Mouse (Mus musculus) T-helper 1 cell (primary cell): ENCODE measurements around the gene Rpl37a.

Experiments used
- in situ Hi-C: fragments of 300-600 bp; cut with MboI, MseI; formaldehyde crosslinking; loops from one replicate; pipeline ENCODE4 v1.15.1; 2025; ENCODE audit warnings: high pct_unique_total_duplicates

Rpl37a gene

DNA sequence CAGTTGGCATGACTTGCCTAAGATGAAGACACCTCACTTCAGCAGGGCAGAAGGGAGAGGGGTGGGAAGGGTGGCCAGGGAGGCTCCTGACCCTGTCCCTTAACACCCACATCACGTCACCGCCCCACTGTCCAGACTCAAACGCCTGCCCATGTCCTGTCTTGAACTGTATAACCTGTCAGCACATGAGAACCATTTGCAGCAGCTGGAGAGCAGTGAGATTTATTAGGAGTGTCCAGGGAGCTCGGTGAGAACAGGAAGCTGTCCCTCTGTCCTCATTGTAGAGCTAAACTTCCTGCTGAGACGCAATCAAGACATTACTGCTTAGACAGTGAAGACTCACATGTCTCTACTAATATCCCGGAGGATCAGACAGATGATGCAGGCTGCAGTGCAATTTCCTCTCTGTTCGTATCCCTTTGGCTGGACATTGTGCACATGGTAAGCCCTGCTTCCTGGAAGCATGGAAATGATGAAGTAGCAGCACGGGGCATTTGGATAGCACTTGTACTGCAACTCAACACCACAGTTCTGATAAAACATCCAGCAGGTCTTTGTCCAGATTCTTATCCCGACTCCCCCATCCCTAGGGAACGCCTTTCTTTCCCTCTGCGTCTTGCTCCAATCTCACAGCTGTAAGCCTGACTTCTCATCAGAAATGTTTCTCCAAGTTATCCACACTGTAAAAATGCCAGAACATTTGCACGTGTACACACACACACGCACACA, 25.5 kb downstream of the Rpl37a start:
- in situ Hi-C loops: loop anchor here (10.0 kb wide), 2 partner anchors 108 to 1078 kb away; no protein-coding TSS in a partner anchor

DNA sequence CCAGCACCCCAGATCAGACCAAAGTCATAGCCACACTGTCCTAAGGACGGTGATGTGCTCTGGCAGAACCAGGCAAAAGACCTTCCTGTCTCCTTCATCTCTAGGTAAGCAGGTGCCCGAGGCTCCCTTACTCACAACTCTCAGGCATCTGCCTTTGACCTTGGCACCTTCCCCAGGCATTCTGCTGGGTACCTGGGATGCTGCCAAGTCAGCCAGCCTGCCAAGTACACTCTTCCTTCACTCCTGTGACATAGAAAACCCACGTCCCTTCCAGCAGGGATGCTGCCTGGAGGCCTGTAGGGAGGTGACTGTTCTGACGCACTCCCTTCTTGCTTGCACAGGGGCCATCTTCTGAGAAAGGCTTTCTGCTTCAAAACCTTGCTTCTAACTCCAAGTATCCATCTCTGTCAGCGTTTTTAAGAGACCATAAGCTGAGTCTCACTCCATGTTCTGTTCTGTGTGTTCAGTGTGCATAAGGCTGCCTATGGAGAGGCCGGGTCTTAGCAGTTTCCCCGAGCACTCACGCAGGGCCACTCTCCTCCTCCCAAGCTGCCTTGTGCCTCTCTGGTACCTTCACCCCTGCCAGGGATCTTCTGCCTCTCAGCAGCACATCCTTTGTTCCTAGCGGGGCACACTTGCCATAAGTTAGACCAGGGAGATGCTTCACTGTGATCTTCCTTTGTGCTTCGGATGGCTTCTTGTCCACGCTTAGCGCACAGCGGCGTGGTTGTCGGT, 28.0 kb downstream of the Rpl37a start:
- in situ Hi-C loops: loop anchor here (10.0 kb wide), 2 partner anchors 106 to 1076 kb away; no protein-coding TSS in a partner anchor

DNA sequence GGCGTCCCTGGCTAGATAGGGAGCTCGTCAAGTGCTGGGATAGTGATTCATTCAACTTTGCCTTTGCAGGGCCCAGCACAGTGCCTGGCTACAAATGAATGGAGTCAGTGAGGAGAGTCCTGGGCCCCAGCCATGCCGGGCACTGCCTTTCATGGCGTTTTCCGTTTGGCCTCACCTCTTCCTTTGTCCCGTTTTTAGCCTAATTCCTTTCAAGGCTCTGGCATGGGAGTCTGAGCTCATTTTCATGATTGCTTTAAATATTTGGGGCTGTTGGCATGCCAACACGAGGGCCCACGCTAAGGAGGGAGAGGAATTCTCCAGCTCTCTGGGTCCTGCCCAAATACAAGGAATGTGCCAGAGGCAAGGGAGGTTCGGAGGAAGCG, 28.6 kb downstream of the Rpl37a start:
- in situ Hi-C loops: loop anchor here (10.0 kb wide), 2 partner anchors 105 to 1075 kb away; no protein-coding TSS in a partner anchor

DNA sequence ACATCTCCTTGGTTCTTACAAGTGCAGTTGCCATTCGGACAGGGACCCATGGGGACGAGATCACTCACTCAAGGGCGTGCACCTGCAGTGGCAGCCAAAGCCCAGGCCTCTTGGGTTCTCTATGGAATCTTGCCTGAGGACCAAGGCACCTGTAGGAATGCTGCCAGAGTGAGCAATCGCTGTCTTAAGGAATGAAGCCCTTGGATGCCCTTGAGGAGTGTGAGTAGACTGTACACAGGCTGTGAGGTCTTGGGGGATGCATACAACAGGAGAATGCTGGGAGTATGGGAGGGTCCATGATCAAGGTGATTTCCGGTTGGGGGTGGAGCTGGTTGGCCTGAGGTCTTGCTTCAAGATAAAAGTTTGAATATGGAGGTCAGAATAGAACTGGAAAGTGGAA, 30.3 kb downstream of the Rpl37a start:
- in situ Hi-C loops: no loop called here

DNA sequence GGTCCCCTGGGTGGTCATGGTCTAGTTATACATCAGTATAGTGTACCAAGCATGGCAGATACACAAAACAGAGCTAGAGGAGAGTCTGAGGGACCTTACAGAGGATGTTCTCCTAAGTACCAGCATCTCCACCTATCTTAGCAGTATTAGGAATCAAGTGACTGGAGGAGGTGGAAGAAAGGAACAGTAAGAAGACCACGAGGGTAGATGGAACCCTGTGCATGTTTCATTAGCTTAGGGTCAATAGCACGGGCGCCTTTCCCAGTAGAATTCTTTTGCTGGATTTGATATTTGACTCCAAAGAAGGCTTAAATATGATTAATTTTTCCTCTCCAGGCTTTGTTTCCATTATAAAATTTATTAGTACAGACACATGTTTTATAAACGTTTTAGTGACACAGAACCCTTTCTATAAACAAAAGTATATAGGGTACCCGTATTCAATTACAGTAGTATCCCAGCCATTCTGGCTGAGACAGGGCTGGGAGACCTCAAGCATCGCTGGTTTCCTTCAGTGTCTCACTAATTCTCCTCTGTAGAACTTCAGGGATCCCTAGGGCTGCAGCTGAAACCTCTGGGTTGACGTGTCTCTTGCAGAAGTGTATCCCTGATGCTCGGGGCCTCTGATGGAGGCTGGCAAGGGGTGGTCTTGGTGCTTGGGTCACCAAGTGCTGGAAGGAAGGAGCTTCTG, 33.9 kb downstream of the Rpl37a start:
- in situ Hi-C loops: loop anchor here (5.0 kb wide), 1 partner anchor 52 kb away; no protein-coding TSS in a partner anchor

DNA sequence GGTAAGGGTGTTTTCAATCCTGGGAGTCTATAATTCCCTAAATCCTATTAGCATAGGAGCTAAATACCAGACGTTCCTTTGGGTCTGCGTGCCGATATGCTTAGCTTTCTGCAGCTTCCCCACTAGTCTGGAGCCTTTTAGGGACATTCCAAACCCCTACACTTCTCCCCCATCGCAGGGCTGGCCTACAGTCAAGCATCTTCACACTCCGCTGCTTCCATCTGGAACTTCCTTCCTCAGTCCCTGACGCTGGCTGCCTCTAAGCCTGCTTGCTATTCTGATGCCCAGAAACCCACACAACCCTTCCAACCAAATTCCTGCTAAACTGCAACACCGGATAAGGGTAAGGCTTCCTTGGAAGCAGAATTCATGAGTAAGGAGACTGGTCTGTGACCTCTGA, 35.3 kb downstream of the Rpl37a start:
- in situ Hi-C loops: loop anchor here (5.0 kb wide), 1 partner anchor 51 kb away; no protein-coding TSS in a partner anchor

DNA sequence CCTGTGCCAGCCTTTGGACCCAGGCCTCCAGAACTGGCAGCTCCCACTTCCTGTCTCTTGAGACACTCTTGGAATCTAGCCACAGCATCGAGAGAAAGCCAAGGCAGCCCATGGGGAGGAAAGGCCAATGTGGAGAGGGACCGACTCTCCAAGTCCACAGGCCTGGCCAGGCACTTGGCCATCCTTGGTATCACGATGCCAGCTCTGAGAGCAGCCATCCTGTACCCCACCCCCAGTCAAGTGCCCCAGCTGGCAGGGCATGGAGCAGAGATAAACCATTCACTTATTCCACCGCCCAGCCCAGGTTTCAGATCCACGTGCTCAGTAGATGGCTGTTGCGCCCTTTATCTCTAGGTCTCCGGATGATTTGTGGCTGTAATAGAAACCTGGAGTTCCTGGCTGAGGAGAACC, 40.3 kb downstream of the Rpl37a start:
- in situ Hi-C loops: no loop called here

DNA sequence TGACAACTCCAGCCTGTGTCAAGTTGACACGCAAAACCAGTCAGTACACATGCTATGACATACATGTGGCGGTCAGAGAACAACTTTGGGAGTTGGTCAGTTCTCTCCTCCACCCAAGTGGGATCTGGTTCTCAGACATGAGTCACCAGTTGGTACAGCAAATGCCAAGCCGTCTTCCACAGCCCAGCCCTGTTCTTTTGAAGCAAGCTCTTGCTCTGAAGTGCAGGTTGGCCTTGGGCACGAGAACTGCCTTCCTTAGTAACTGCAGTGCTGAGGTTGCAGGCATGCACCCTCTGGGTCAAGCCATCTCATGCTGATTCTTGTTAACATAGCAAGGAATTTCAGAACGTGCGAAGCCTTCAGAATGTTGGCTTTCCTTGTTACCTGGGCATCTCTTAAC, 42.1 kb downstream of the Rpl37a start:
- in situ Hi-C loops: no loop called here

DNA sequence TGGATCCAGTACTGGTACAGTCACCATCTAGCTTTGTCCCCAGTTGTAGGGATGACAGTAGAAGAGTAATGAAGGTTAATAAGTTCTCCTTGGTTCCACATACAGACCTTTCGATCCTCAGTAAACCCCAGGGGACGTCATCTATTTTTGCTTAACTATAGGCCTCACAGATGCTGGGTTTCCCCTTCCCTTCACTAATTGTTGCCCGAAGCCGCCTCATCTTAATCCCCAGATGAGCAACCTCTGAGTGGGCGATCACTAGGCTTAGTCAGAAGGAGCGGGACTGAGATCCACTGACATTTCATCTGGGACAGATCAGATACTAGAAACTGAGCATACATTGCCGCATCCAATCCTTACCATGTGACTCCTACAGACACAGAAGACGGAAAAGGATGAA, 44.1 kb downstream of the Rpl37a start:
- in situ Hi-C loops: no loop called here

DNA sequence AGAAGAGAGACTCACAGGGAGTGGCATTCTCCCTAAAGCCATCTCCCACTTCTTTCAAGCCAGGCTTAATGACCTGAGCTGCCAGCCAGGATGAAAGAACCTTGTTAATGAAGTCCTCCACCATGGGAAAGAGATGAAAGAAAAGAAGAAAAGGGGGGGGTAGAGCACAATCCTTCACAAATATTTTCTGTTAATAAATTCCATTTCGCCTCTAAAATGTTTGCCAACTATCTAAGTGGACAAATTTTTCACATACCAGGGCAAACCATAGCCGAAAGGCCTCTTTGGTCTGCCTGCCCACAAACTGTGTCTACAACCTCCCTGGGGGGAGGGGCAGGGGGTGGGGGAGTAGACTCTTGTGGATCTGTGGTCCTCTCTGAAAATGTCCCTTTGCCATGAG, 44.7 kb downstream of the Rpl37a start:
- in situ Hi-C loops: no loop called here

DNA sequence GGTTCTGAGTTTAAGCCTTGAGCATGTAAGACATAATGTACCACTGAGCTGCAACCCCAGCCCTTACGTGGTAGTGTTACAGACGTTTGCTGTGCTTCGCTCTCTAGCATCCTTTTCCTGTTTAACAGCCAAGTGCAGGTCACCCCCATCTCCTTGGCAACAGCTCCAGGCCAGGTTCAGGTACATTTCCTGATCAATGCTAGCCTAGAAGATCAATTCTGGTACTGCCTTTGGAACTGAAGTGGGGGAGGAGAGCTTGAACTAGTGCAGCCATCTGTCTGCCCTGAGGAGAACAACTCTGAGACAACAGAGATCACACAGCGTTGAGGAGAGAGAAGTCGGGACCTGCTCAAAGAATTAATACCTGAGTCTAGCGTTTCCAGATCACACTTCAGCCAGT, 48.7 kb downstream of the Rpl37a start:
- in situ Hi-C loops: no loop called here
